Mouse (Mus musculus) splenic B cell, adult 2 months (primary cell): ENCODE results near the gene Vmn1r25.
"Not testable (repeated sequence)": the region's sequence is repeated elsewhere in the genome, so short reads cannot be mapped to it uniquely, and the experiment has no call there.

ENCODE experiments used
- DNase-seq: peaks from one replicate; pipeline ENCODE4 v3.0.0-alpha.2; 2011; ENCODE audit warnings: low read depth, low spot score
- H3K27me3 ChIP-seq: 2 replicates; pipeline ENCODE4 v1.6.1; 2012; ENCODE audit warnings: mild to moderate bottlenecking, low read length, moderate library complexity, mixed read lengths; ENCODE audit not compliant: control insufficient read depth, poor library complexity, insufficient read depth, severe bottlenecking
- H3K36me3 ChIP-seq: 2 replicates; pipeline ENCODE4 v1.6.1; 2012; ENCODE audit warnings: mild to moderate bottlenecking, low read length, moderate library complexity, mixed read lengths; ENCODE audit not compliant: control insufficient read depth, poor library complexity, insufficient read depth, severe bottlenecking

The Vmn1r25 gene

GRCm38 (mm10) chr6:57980710-57981109 lies at the start of gene Vmn1r25:
Gene Vmn1r25, minus strand, starts transcription at chr6:57980810.
- DNase-seq = no peak
- no peaks in the 10 kb centered on the region for H3K36me3 ChIP-seq
- H3K27me3 ChIP-seq = no peaks in the 10 kb centered on the region

- DNase-seq, H3K36me3 ChIP-seq, H3K27me3 ChIP-seq: not testable (repeated sequence)
These were observed 36.9 kb upstream of the Vmn1r25 start for GRCm38 (mm10) chr6:58017478-58017877.

GRCm38 (mm10) chr6:58015059-58015458 lies 34.4 kb upstream of the Vmn1r25 start, which contains the start of gene Vmn1r26:
Gene Vmn1r26, minus strand, starts transcription at chr6:58015159.
- no peak for DNase-seq
- Histone ChIP-seq H3K27me3 (no peaks in the 10 kb centered on the region), H3K36me3 (no peaks in the 10 kb centered on the region)

DNA sequence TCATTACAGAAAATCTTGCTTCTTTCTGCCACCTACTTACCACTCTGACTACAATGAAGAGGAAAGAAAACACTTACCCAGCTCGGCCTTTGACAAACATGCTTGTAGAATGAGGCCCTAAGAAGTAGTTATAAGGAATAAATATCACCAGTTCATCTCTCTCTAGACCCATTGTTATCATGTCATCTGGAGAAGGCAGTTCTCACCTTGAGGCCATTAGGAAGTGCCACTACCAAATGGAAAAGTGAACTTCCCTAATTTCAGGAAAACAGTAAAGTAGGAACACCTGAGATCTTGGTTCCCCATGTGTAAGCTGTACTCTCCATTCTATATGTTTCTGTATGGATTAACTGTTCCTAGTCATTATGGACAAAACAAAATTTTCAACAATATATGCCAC lies 19.2 kb downstream of the Vmn1r25 start, which contains the start of gene Vmn1r24:
Gene Vmn1r24, minus strand, starts transcription at position 101 of the 400 bp plus-strand sequence.
- not testable (repeated sequence) for H3K27me3 ChIP-seq, DNase-seq, H3K36me3 ChIP-seq
